Mouse (Mus musculus) neural tube, postnatal 0 days (tissue): ENCODE measurements around the gene 1700019A02Rik. TPM values are rescaled to one million over a fixed set of nuclear protein-coding genes. Genes with fewer than 3 reads are reported as not detected.

Experiments
- polyA plus RNA-seq: library from polyadenylated mRNA; unstranded; fragments of >200 nt; fragmentation: Nextera tagmentation; extraction: Ambion mirVana; gene quantifications from 2 replicates; pipeline ENCODE4 v1.2.1, GENCODE M21; 2015

1700019A02Rik gene
- 0.34 TPM in 1 of 2 replicates, not detected in the other for polyA plus RNA-seq

DNA sequence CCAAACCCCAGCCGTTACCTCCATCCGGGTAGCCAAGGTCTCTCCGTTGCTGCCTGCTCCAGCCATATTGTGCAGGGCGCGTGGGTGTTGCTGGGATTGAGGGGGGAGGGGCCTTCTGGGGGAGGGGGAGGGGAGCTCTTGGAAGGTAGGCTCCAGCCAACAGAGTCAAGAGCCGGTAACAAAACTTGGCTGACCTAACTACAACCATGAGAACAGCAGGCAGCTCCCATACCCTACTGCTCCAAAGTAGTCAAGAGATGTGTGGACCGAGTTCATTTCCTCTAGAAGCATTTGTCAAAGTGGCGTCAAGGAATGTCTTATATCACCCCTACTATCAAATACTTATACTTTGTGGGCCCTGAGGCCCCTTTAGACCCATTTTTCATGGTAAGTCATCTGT, at the start of gene 1700019A02Rik:
Gene 1700019A02Rik, minus strand, starts transcription at position 101 of the 400 bp plus-strand sequence.

Other genes starting within 250 kb of the 1700019A02Rik start
- 9.0 and 10.2 TPM in 2 replicates for gene 1700019D03Rik, start 167.5 kb downstream of the 1700019A02Rik start, polyA plus RNA-seq
- gene Mstn, start 126.0 kb downstream of the 1700019A02Rik start, polyA plus RNA-seq = 0.29 and 0.53 TPM in 2 replicates
- gene Pms1, start 109.4 kb upstream of the 1700019A02Rik start, polyA plus RNA-seq = 8.2 and 9.3 TPM in 2 replicates
- gene Ormdl1, start 109.5 kb upstream of the 1700019A02Rik start, polyA plus RNA-seq = 30.4 and 32.2 TPM in 2 replicates
- not detected in 2 replicates for gene Gm28778, start 109.5 kb upstream of the 1700019A02Rik start, polyA plus RNA-seq
- 22.7 and 23.8 TPM in 2 replicates for gene Osgepl1, start 126.0 kb upstream of the 1700019A02Rik start, polyA plus RNA-seq
- 2.9 and 17.1 TPM in 2 replicates for gene Asdurf, start 165.0 kb upstream of the 1700019A02Rik start, polyA plus RNA-seq
- gene Gm28551, start 165.0 kb upstream of the 1700019A02Rik start, polyA plus RNA-seq = 1.5 and 2.2 TPM in 2 replicates
- 44.3 and 49.1 TPM in 2 replicates for gene Asnsd1, start 165.1 kb upstream of the 1700019A02Rik start, polyA plus RNA-seq